Mouse (Mus musculus): ENCODE data around the gene Rps3. TPM values are rescaled to one million over a fixed set of nuclear protein-coding genes. Genes with fewer than 3 reads are reported as not detected.

Rps3 gene
- total RNA-seq, 2 experiments from 2014 or later: 549 to 598 TPM

GRCm38 (mm10) chr7:99476558-99477114, 6.9 kb downstream of the Rps3 start:
- DNase-seq: no peak

- no peak for DNase-seq
These were observed 8.0 kb downstream of the Rps3 start for GRCm38 (mm10) chr7:99475562-99475911.

- DNase-seq: no peak
These were observed 8.5 kb downstream of the Rps3 start for GRCm38 (mm10) chr7:99474836-99475561.

- DNase-seq: peak; percentile 64 to 74
These were observed 9.7 kb downstream of the Rps3 start for GRCm38 (mm10) chr7:99473638-99474407.

DNA sequence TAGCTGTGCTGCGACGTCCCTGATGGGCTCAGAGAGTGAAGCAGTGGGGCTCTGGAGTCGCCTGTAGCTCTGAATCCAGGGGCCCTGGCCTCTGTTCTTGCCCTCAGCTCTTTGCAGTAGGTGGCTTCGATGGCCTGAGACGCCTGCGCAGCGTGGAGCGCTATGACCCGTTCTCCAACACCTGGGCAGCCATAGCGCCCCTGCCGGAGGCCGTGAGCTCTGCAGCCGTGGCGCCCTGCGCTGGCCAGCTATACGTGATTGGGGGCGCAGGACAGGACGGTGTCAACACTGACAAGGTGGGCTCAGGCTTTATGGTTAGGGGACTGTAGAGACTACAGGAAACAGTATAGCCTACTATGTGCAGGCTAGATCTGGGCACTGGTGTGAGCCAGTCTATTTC, 12.0 kb downstream of the Rps3 start:
- DNase-seq: no peak

DNA sequence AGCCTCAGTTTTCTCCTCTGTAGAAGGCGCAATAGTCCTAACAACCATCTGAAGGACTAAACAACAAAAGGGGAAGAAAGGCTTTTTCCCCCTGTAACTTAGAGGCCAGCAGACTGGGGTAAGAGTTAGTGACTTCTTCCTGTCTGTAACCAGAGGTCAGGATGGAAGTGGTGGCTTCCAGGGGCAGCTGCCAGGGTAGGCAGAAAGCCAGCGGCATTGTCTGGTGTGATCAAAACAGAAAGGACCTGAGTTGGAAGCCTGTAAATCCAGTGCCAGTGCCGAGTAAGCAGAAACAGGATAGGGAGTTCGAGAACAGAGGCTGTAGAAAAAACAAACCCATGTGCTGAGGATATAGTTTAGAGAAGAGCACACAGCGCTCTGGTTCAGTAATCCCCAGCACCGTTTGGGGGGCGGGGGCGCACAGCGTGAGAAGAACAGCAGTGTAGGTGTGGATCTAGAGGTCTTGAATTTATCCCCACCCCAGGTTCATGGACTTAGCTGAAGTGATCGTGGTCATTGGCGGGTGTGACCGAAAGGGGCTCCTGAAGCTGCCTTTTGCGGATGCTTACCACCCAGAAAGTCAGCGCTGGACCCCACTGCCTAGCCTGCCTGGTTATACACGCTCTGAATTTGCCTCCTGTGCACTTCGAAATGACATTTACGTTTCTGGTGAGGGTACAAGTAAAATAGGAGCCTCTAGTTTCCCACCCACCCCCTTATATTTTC, 13.7 kb downstream of the Rps3 start:
- DNase-seq: peak in 1 of 2 experiments; percentile 55

DNA sequence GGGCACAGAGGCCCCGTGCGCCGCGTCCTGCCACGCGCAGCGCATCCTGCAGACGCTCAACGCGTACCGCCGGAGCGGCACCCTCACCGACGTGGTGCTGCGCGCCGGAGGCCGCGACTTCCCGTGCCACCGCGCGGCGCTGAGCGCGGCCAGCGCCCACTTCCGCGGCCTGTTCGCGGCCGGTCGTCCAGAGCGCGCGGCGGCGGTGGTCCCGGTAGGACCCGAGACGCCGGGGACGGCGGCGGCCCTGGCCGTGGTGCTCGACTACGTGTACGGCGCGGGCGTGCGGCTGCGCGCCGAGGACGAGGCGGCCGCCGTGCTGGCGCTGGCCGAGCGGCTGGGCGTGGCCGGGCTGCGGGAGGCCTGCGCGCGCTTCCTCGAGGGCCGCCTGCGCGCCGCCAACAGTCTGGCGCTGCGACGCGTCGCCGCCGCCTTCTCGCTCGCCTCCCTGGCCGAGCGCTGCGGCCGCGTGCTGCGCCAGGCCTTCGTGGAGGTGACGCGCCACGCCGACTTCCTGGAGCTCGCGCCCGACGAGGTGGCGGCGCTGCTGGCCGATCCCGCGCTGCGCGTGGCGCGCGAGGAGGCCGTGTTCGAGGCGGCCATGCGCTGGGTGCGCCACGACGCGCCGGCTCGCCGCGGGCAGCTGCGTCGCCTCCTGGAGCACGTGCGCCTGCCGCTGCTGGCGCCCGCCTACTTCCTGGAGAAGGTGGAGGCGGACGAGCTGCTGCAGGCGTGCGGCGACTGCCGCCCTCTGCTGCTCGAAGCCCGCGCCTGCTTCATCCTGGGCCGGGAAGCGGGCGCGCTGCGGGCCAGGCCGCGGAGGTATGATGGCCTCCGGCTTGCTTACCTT, 15.0 kb downstream of the Rps3 start:
- DNase-seq: peak; percentile 69 to 75

GRCm38 (mm10) chr7:99467916-99468282, 15.6 kb downstream of the Rps3 start:
- peak in 1 of 2 experiments; percentile 59 for DNase-seq

GRCm38 (mm10) chr7:99465811-99466210, 17.7 kb downstream of the Rps3 start, which contains the start of gene Klhl35:
Gene Klhl35, plus strand, starts transcription at chr7:99466004.
- no peak for DNase-seq

DNA sequence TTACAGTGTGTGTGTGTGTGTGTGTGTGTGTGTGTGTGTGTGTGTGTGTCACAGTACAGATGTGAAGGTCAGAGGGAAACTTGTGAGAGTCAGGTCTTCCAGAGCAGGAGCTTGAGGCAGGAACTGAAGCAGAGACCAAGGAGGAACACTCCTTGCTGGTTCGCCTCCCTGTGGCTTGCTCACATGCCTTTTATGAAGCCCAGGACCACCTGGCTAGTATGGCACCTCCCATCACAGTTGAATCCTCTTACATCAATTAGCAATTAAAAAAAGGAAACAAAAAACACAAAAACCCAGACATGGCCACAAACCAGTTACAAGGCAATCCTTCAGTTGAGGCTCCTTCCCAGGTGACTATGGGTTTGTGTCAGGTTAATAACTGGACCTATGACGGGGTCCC, 20.4 kb downstream of the Rps3 start:
- DNase-seq: no peak

DNA sequence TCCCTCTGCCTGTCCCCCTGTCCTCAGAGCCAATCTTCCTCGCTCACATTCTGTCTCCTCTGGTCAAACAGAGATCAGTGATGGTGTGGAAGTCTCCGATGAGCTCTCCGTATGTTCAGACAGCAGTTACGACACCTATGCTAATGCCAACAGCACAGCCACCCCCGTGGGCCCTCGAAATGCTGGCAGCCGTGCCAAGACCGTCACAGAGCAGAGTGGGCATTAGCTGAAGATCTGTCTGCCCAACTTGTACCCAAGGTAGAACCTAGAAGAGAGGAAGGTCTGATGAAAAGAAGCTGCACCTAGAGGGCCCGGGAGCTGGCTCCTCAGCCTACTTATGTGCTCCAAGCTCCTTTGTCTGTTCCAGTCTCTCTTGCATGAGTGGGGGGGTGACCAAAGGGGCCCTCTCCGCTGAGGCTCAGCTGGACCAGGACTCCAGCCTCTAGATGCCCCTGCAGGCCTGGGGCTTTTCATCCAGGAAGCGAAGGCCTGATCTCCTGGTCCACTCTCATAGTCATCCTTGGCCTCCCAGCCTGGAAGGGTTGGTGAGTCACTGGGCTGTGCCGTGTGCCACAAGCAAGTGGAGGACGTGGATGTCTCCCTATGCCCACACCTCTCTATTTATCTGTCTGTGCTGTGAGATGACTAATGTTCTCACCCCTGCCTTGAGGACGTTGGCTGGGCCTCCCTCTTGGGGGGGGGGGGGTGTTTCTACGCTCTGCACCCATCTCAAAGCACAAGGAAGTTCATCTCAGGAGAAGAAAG, 23.5 kb downstream of the Rps3 start:
- DNase-seq: peak in 1 of 2 experiments; percentile 41

- DNase-seq: no peak
These were observed 24.7 kb downstream of the Rps3 start for GRCm38 (mm10) chr7:99458849-99459248.

DNA sequence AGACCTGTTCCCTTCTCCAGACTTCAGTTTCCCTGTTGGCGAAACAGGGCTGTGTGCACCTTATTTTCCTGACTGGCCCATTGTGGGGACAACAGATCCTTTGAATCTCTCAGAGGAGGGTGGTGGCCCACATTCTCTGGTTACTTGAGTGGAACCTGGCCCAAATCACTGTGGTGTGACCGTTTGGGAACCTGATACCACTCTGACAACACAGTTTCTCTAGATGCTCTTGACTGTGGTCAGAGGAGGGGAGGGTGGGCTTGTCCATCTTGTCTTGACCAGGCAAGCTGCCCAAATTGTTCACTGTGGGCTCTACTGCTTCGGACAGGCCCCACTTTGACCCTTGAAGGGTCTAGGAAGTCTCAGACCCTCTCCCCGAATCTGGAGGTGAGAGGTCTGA, 29.5 kb downstream of the Rps3 start:
- no peak for DNase-seq

- DNase-seq: no peak
These were observed 30.7 kb downstream of the Rps3 start for GRCm38 (mm10) chr7:99452859-99453258.

DNA sequence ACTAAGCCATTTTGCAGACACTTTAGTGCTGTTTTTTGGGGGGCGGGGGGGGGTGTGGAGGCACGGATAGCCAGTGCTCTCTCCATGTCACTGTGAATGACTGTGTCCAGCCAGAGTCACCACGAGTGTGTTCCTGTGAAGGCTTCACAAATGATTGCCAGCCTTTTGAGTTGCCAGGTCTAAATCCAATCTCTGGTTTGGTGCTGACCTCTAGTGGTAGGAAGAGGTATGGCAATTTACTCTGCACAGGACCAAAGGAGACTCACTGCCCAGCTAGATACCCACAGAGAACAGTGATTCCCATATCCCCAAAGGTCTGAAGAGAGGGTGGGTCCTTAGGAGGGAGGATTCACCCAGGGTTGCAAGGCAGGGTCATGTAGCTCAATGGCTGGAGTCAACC, 32.8 kb downstream of the Rps3 start:
- peak; percentile 49 to 74 for DNase-seq

- no peak for DNase-seq
These were observed 33.8 kb downstream of the Rps3 start for GRCm38 (mm10) chr7:99449751-99450150.

DNA sequence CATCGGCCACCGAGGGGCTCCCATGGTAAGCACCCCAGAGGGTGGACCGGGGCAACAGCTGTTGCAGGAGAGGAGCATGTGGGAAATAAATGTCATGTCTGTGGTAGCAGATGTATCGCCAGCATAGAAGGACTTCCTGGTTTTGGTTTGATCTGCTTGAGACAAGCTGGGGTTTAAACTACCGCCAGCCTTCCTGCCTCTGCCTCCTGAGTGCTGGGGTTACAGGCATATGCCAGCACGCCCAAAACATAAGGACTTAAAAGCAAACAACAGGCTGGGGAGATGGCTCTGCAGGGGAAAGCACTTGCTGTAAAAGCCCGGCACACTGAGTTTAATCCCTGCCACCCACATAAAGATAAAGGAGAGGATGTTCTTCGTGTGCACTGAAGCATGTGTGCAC, 34.5 kb downstream of the Rps3 start:
- no peak for DNase-seq

- DNase-seq: no peak
These were observed 34.9 kb downstream of the Rps3 start for GRCm38 (mm10) chr7:99448619-99449018.

DNA sequence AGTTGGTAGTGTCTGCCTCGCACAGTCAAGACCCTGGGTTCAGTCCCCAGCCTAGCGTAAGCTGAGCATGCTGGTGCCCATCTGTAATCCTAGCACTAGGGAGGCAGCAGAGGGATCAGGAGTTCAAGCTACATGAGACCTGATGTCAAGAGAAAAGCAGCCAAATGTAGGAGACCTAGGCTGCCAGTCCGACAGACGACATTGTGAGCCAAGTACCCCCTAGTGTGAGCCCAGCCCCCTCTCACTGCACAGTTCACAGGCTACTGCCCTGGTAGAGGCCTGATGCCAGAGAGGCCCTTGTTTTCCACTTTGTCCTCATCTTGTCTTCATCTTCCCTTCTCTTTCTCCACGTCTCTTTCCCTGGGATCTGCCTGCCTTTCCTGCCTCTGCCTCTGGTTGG, 36.2 kb downstream of the Rps3 start:
- no peak for DNase-seq

- DNase-seq: peak in 1 of 2 experiments; percentile 41
These were observed 37.7 kb downstream of the Rps3 start for GRCm38 (mm10) chr7:99445833-99446232.

- no peak for DNase-seq
These were observed 39.5 kb downstream of the Rps3 start for GRCm38 (mm10) chr7:99444012-99444411.
